Comparison of ENCODE assay signal across 25 mouse cellular contexts in genomic region chr15:5142047-5142446, GRCm38 (mm10). TPM values are rescaled to one million over a fixed set of nuclear protein-coding genes. Genes with fewer than 3 reads are reported as not detected.
DNase-seq lines count a peak whose midpoint lies in the region; ATAC-seq lines count a peak whose summit lies in the region.
"Had no signal": no experiment of that assay in that cellular context is flagged by ENCODE, and none has a peak within 500 bp of the region (broad histone marks: within the 10 kb centered on the region; RNA-seq: fewer than 3 reads in every experiment).

No protein-coding gene starts in this region.

- intact Hi-C loops in left cerebral cortex, postnatal 25 days (cut with DNase I), result loop anchor here (2.0 kb wide), 1 partner anchor 25 kb away; the partner anchor contains the start of gene Rpl37

- H3K27me3 ChIP-seq in heart, embryonic 13.5 days (replicated peaks), result no peaks in the 10 kb centered on the region
- H3K27me3 ChIP-seq in liver, embryonic 16.5 days (ENCODE audit: control insufficient read depth, insufficient read depth, low read depth, low read length), result no peaks in the 10 kb centered on the region
- H3K27me3 ChIP-seq: embryonic facial prominence, embryonic 13.5 days; kidney, embryonic 15.5 days; limb, embryonic 12.5 days; midbrain, embryonic 12.5 days; stomach, embryonic 15.5 days had no signal

- peaks cover 34% of the 10 kb centered on the region for H3K4me1 ChIP-seq in heart, embryonic 13.5 days
- H3K4me1 ChIP-seq in liver, embryonic 16.5 days (ENCODE audit: control insufficient read depth, low read depth, low read length), result peaks cover 56% of the 10 kb centered on the region

- no peak for DNase-seq in heart, postnatal 4 days
- DNase-seq in MN1 (ENCODE audit: low spot score), result peak; percentile 40
- DNase-seq in induced T-regulatory cell, adult 2 months (ENCODE audit: low read depth), result peak; percentile 36
- no peak for DNase-seq in left cerebral cortex, postnatal 25 days (ENCODE audit: low spot score in 2 of 2)
- DNase-seq in urinary bladder, adult 18-20 months (ENCODE audit: low spot score in 2 of 2), result no peak
- DNase-seq: adrenal gland, adult 2 months; cerebellum, adult 11 months; cerebellum, postnatal 10 days; heart, adult 2 months; kidney, postnatal 4 days; layer of hippocampus, adult 9-11 months; lung, embryonic 14.5 days; lung, postnatal 36 days; right cerebral cortex, postnatal 25 days; thymus, adult 18-20 months had no signal

- 51% methylated on average over 5 of the region's 5 CpGs for WGBS in heart, embryonic 13.5 days
- WGBS in liver, embryonic 16.5 days (ENCODE audit: insufficient replicate concordance), result 30% methylated on average over 5 of the region's 5 CpGs

- H3K9me3 ChIP-seq in heart, embryonic 13.5 days, result no peaks in the 10 kb centered on the region
- no peaks in the 10 kb centered on the region for H3K9me3 ChIP-seq in liver, embryonic 16.5 days (replicated peaks; ENCODE audit: control insufficient read depth, low read length)
- H3K9me3 ChIP-seq: embryonic facial prominence, embryonic 13.5 days; hindbrain, embryonic 10.5 days; kidney, embryonic 15.5 days; limb, embryonic 12.5 days; midbrain, embryonic 12.5 days; stomach, embryonic 15.5 days had no signal

- H3K36me3 ChIP-seq in heart, embryonic 13.5 days, result no peaks in the 10 kb centered on the region; the same call in 1 of the 2 replicates
- no peaks in the 10 kb centered on the region; the same call in 1 of the 2 replicates for H3K36me3 ChIP-seq in liver, embryonic 16.5 days (ENCODE audit: control insufficient read depth, insufficient read depth)
- H3K36me3 ChIP-seq: embryonic facial prominence, embryonic 13.5 days; hindbrain, embryonic 10.5 days; limb, embryonic 12.5 days; midbrain, embryonic 12.5 days; stomach, embryonic 15.5 days had no signal

- ATAC-seq in heart, embryonic 13.5 days (ENCODE audit: extremely low read depth, insufficient number of reproducible peaks, low FRiP score, low TSS enrichment), result no peak
- no peak for ATAC-seq in liver, embryonic 16.5 days (ENCODE audit: low read depth)
- ATAC-seq in monocyte, adult 5-6 weeks (replicated peaks; ENCODE audit: insufficient number of reproducible peaks, low FRiP score, low TSS enrichment, poor library complexity, severe bottlenecking), result no peak
- ATAC-seq: intestine, embryonic 16.5 days had no signal

- no peak overlapping the region for H3K4me3 ChIP-seq in heart, embryonic 13.5 days
- no peak overlapping the region for H3K4me3 ChIP-seq in liver, embryonic 16.5 days (ENCODE audit: low read depth, low read length)
- H3K4me3 ChIP-seq: embryonic facial prominence, embryonic 13.5 days; heart, adult 2 months; hindbrain, embryonic 10.5 days; kidney, embryonic 15.5 days; limb, embryonic 12.5 days; midbrain, embryonic 12.5 days; stomach, embryonic 15.5 days had no signal

- no peak overlapping the region for H3K4me2 ChIP-seq in heart, embryonic 13.5 days
- H3K4me2 ChIP-seq in liver, embryonic 16.5 days (ENCODE audit: low read depth, low read length), result 0 out of 2 replicates have a peak overlapping the region, but pooled peaks have one; percentile 18
- H3K4me2 ChIP-seq: embryonic facial prominence, embryonic 13.5 days; kidney, embryonic 15.5 days; limb, embryonic 12.5 days; lung, embryonic 14.5 days; midbrain, embryonic 12.5 days; stomach, embryonic 15.5 days had no signal

- H3K27ac ChIP-seq in heart, embryonic 13.5 days (replicated peaks), result no peak overlapping the region
- peak overlapping the region; percentile 85 for H3K27ac ChIP-seq in liver, embryonic 16.5 days (ENCODE audit: low read length)
- H3K27ac ChIP-seq: embryonic facial prominence, embryonic 13.5 days; heart, adult 2 months; hindbrain, embryonic 10.5 days; kidney, embryonic 15.5 days; limb, embryonic 12.5 days; midbrain, embryonic 12.5 days; stomach, embryonic 15.5 days had no signal

- H3K9ac ChIP-seq in heart, embryonic 13.5 days, result 0 out of 2 replicates have a peak overlapping the region, but pooled peaks have one; percentile 7
- H3K9ac ChIP-seq in liver, embryonic 16.5 days (ENCODE audit: low read depth, low read length), result no peak overlapping the region
- H3K9ac ChIP-seq: embryonic facial prominence, embryonic 13.5 days; kidney, embryonic 15.5 days; limb, embryonic 12.5 days; lung, embryonic 14.5 days; midbrain, embryonic 12.5 days; stomach, embryonic 15.5 days had no signal

RNA-seq across cellular contexts. Expression of gene Prkaa1, which starts 1.6 kb away (rescaled TPM):
- polyA plus RNA-seq in heart, embryonic 13.5 days (2015; fragmentation: Nextera tagmentation; extraction: Ambion mirVana), result 16.4 and 16.5 TPM in 2 replicates
- 10 to 100 TPM; 16.7 to 16.9 TPM for total RNA-seq in heart, postnatal 4 days (2021)
- 11.8 and 12.3 TPM in 2 replicates for polyA plus RNA-seq in liver, embryonic 16.5 days (2015; fragmentation: Nextera tagmentation; extraction: Ambion mirVana)
- 10 to 100 TPM; 18.8 to 19.2 TPM for total RNA-seq in left cerebral cortex, postnatal 25 days (2021)
- 22.9 to 33.6 TPM (median 26.5 TPM) in 3 replicates for total RNA-seq in monocyte, adult 5-6 weeks (2017)

RNA-seq across cellular contexts. Expression of gene Rpl37, which starts 25.6 kb away (rescaled TPM):
- 363 and 370 TPM in 2 replicates for polyA plus RNA-seq in heart, embryonic 13.5 days (2015; fragmentation: Nextera tagmentation; extraction: Ambion mirVana)
- 100 to 1,000 TPM; 274 to 281 TPM for total RNA-seq in heart, postnatal 4 days (2021)
- 249 and 306 TPM in 2 replicates for polyA plus RNA-seq in liver, embryonic 16.5 days (2015; fragmentation: Nextera tagmentation; extraction: Ambion mirVana)
- total RNA-seq in left cerebral cortex, postnatal 25 days (2021), result 100 to 1,000 TPM; 237 to 247 TPM
- total RNA-seq in monocyte, adult 5-6 weeks (2017), result 582 to 671 TPM (median 653 TPM) in 3 replicates

RNA-seq across cellular contexts. Expression of gene Card6, which starts 33.7 kb away (rescaled TPM):
- 2.0 and 2.4 TPM in 2 replicates for polyA plus RNA-seq in heart, embryonic 13.5 days (2015; fragmentation: Nextera tagmentation; extraction: Ambion mirVana)
- 1 to 10 TPM; 5.9 to 6.1 TPM for total RNA-seq in heart, postnatal 4 days (2021)
- polyA plus RNA-seq in liver, embryonic 16.5 days (2015; fragmentation: Nextera tagmentation; extraction: Ambion mirVana), result 1.5 and 1.7 TPM in 2 replicates
- total RNA-seq in left cerebral cortex, postnatal 25 days (2021), result 1 to 10 TPM; 1.3 to 2.1 TPM
- total RNA-seq in monocyte, adult 5-6 weeks (2017), result 8.2 to 42.9 TPM (median 22.5 TPM) in 3 replicates

RNA-seq across cellular contexts. Expression of gene Ttc33, which starts 43.3 kb away (rescaled TPM):
- polyA plus RNA-seq in heart, embryonic 13.5 days (2015; fragmentation: Nextera tagmentation; extraction: Ambion mirVana), result 29.3 and 31.6 TPM in 2 replicates
- total RNA-seq in heart, postnatal 4 days (2021), result 10 to 100 TPM; 20.8 to 24.8 TPM
- polyA plus RNA-seq in liver, embryonic 16.5 days (2015; fragmentation: Nextera tagmentation; extraction: Ambion mirVana), result 14.1 and 16.1 TPM in 2 replicates
- total RNA-seq in left cerebral cortex, postnatal 25 days (2021), result 10 to 100 TPM; 74.6 to 75.6 TPM
- 22.5 to 48.1 TPM (median 41.8 TPM) in 3 replicates for total RNA-seq in monocyte, adult 5-6 weeks (2017)

Comparison
In these comparisons a context has a peak if more than half of its experiments do, and no peak if none do; other contexts are left out.
1. DNase-seq: peak in MN1 (single experiment) and induced T-regulatory cell, adult 2 months (single experiment); none in heart, postnatal 4 days (single experiment), left cerebral cortex, postnatal 25 days (0 of 2) and urinary bladder, adult 18-20 months (0 of 2).